Mouse (Mus musculus): ENCODE results near the gene Gys2. TPM values are rescaled to one million over a fixed set of nuclear protein-coding genes. Genes with fewer than 3 reads are reported as not detected.

The Gys2 gene
- polyA plus RNA-seq, 1 experiment from 2014 or later = not detected

DNA sequence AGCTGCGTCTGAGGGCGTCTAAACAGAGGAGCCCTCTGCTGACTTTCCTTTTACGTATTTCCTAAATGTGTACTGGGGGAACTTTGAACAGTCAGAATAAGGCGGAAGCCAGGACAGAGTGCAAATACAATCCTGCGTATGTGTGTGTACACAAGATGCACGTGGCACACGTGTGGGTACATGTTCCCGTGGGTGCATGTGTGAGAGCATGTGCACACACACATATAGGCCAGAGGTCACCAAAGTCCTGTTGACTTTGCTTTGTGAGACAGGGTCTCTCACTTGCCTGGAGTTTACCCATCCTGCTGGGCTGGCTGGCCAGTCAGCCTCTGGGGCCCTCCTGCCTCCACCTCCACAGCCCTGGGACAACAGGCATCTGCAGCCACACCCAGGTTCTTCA is 1.8 kb downstream of the Gys2 start:
- Histone ChIP-seq H3K4me3 (ENCODE audit: low read depth, low read length) (no peak overlapping the region), H3K36me3 (ENCODE audit: control insufficient read depth, insufficient read depth, low read length) (no peaks in the 10 kb centered on the region), H3K27me3 (ENCODE audit: control insufficient read depth, insufficient read depth, low read length) (no peaks in the 10 kb centered on the region), H3K4me2 (replicated peaks; ENCODE audit: low read depth, low read length) (no peak overlapping the region), H3K9me3 (ENCODE audit: control insufficient read depth, low read length) (no peaks in the 10 kb centered on the region), H3K9ac (ENCODE audit: low read depth, low read length) (no peak overlapping the region), H3K27ac (ENCODE audit: low read depth, low read length) (no peak overlapping the region), H3K4me1 (replicated peaks; ENCODE audit: control insufficient read depth, insufficient read depth, low read length) (no peaks in the 10 kb centered on the region)
- ATAC-seq (ENCODE audit: low FRiP score) = no peak
- no peak for DNase-seq (ENCODE audit: low spot score)
- WGBS = 85% methylated on average over 8 of the region's 8 CpGs

DNA sequence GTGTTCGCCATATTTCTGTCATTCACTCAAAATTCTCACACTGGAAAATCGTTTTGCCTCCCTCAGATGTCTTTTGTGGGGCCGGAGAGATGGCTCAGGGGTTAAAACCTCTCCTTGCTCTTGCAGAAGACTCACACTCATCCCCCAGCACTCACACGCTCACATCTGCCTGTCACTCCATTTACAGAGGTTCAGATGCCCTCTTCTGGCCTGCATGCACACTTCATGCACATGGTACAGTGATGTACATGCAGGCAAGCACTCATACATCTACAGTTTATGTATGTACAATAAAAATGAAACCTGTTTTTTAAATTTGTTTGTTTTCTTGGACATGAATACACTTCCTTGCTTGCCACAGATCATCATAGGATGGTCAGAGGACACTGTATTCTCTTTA is 3.3 kb downstream of the Gys2 start:
- Histone ChIP-seq H3K4me2 (replicated peaks; ENCODE audit: low read depth, low read length) (no peak overlapping the region), H3K4me3 (ENCODE audit: low read depth, low read length) (no peak overlapping the region), H3K4me1 (replicated peaks; ENCODE audit: control insufficient read depth, insufficient read depth, low read length) (no peaks in the 10 kb centered on the region), H3K36me3 (ENCODE audit: control insufficient read depth, insufficient read depth, low read length) (no peaks in the 10 kb centered on the region), H3K27me3 (ENCODE audit: control insufficient read depth, insufficient read depth, low read length) (no peaks in the 10 kb centered on the region), H3K9ac (ENCODE audit: low read depth, low read length) (no peak overlapping the region), H3K27ac (ENCODE audit: low read depth, low read length) (no peak overlapping the region), H3K9me3 (ENCODE audit: control insufficient read depth, low read length) (no peaks in the 10 kb centered on the region)
- DNase-seq (ENCODE audit: low spot score) (peak; percentile 17), ATAC-seq (ENCODE audit: low FRiP score) (peak; percentile 54)
- 70% methylated on average over 4 of the region's 4 CpGs for WGBS

DNA sequence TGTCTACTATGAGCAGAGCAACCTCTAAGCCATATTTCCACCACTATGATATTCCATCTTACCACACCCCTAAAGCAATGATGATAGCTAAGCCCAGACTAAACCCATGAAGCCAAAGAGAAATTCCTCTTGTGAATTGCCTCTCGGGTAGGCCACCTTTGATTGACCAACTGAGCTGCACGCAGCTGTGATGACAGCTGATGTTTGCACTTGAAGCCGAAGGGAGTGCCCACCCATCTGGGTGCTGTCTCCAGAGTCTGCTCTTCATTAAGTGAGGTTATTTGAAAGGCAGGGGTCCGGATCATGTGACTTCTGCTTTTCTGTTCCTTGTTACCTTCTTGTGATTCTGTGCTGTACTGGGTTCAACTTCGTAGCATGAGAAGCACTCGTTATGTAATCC is 10.7 kb downstream of the Gys2 start:
- 69% methylated on average over 6 of the region's 6 CpGs for WGBS
- H3K9ac ChIP-seq (ENCODE audit: low read depth, low read length) = no peak overlapping the region

DNA sequence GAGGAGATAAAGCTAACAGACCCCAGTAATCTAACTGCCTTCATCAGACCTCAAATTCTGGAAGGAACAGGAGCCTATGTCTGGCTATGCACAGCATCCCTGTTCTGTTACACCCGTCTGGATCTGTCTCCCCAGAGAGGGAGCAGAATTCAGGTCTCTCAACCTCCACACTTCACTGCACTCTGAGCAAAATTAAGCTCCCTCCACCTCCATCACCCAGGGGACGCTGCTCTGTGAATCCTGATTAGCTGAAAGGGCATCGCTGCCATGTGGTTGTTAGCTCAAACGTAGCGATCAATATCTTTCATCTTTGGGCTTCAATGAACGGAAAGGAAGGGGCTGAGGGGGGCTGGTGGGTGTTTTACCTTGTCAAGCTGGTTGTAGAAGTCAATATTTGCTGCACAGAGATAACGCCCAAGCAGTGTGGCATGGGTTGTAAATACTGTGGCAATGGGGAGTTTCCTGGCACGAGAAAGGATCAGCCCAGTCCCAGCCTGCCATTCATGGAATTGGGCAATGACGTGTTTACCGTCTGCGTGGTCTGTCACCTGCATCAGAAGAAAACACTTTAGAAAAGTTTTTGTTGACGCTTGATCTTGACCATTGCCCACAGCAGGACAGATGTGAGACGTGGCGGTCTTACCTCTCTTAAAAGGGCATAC is 13.8 kb downstream of the Gys2 start:
- H3K4me1 ChIP-seq (replicated peaks; ENCODE audit: control insufficient read depth, insufficient read depth, low read length) = 0 out of 2 replicates have a peak, but pooled peaks cover 5% of the 10 kb centered on the region
- no peak overlapping the region for H3K9ac ChIP-seq (ENCODE audit: low read depth, low read length)
- H3K4me2 ChIP-seq (replicated peaks; ENCODE audit: low read depth, low read length) = no peak overlapping the region
- ATAC-seq (ENCODE audit: low FRiP score) (peak; percentile 60), DNase-seq (ENCODE audit: low spot score) (peak; percentile 19)
- no peak overlapping the region for H3K4me3 ChIP-seq (ENCODE audit: low read depth, low read length)
- no peaks in the 10 kb centered on the region for H3K27me3 ChIP-seq (ENCODE audit: control insufficient read depth, insufficient read depth, low read length)
- 72% methylated on average over 14 of the region's 14 CpGs for WGBS
- H3K36me3 ChIP-seq (ENCODE audit: control insufficient read depth, insufficient read depth, low read length) = no peaks in the 10 kb centered on the region
- H3K9me3 ChIP-seq (ENCODE audit: control insufficient read depth, low read length) = no peaks in the 10 kb centered on the region
- no peak overlapping the region for H3K27ac ChIP-seq (ENCODE audit: low read depth, low read length)

More for the DNA sequence above, 10.7 kb downstream of the Gys2 start:
- H3K4me2 ChIP-seq (replicated peaks; ENCODE audit: low read depth, low read length) = no peak overlapping the region
- no peaks in the 10 kb centered on the region for H3K27me3 ChIP-seq (ENCODE audit: control insufficient read depth, insufficient read depth, low read length)
- no peaks in the 10 kb centered on the region for H3K36me3 ChIP-seq (ENCODE audit: control insufficient read depth, insufficient read depth, low read length)
- no peak overlapping the region for H3K4me3 ChIP-seq (ENCODE audit: low read depth, low read length)
- H3K9me3 ChIP-seq (ENCODE audit: control insufficient read depth, low read length) = no peaks in the 10 kb centered on the region
- no peak for DNase-seq (ENCODE audit: low spot score)
- H3K4me1 ChIP-seq (replicated peaks; ENCODE audit: control insufficient read depth, insufficient read depth, low read length) = 0 out of 2 replicates have a peak, but pooled peaks cover 5% of the 10 kb centered on the region
- H3K27ac ChIP-seq (ENCODE audit: low read depth, low read length) = no peak overlapping the region
- no peak for ATAC-seq (ENCODE audit: low FRiP score)

DNA sequence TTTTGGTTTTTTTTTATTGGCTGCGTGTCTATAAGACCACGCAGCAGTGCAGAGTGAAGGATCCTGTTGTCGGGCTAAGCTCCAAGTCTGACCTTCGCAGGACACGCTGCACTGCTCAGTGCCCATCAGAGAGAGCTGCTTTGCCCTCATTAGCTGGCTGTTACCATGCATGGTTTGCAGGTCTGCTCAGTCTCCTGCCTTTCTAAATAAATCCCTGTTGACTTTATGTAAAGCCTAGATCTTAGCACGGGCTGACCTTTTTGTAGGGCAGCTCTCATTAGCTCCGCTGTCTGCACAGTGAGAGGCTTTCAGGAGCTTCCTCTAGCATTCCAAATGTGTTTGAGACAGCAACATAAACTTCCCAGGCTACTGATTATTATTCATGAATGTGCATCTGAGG is 14.9 kb downstream of the Gys2 start:
- ATAC-seq (ENCODE audit: low FRiP score) (peak; percentile 65; the same call in 1 of the 2 replicates), DNase-seq (ENCODE audit: low spot score) (peak; percentile 9)
- H3K27me3 ChIP-seq (ENCODE audit: control insufficient read depth, insufficient read depth, low read length) = no peaks in the 10 kb centered on the region
- no peak overlapping the region for H3K9ac ChIP-seq (ENCODE audit: low read depth, low read length)
- no peaks in the 10 kb centered on the region for H3K9me3 ChIP-seq (ENCODE audit: control insufficient read depth, low read length)
- no peaks in the 10 kb centered on the region for H3K36me3 ChIP-seq (ENCODE audit: control insufficient read depth, insufficient read depth, low read length)
- no peak overlapping the region for H3K27ac ChIP-seq (ENCODE audit: low read depth, low read length)
- no peak overlapping the region for H3K4me3 ChIP-seq (ENCODE audit: low read depth, low read length)
- WGBS = 55% methylated on average over 7 of the region's 7 CpGs
- no peak overlapping the region for H3K4me2 ChIP-seq (replicated peaks; ENCODE audit: low read depth, low read length)
- H3K4me1 ChIP-seq (replicated peaks; ENCODE audit: control insufficient read depth, insufficient read depth, low read length) = 0 out of 2 replicates have a peak, but pooled peaks cover 5% of the 10 kb centered on the region

DNA sequence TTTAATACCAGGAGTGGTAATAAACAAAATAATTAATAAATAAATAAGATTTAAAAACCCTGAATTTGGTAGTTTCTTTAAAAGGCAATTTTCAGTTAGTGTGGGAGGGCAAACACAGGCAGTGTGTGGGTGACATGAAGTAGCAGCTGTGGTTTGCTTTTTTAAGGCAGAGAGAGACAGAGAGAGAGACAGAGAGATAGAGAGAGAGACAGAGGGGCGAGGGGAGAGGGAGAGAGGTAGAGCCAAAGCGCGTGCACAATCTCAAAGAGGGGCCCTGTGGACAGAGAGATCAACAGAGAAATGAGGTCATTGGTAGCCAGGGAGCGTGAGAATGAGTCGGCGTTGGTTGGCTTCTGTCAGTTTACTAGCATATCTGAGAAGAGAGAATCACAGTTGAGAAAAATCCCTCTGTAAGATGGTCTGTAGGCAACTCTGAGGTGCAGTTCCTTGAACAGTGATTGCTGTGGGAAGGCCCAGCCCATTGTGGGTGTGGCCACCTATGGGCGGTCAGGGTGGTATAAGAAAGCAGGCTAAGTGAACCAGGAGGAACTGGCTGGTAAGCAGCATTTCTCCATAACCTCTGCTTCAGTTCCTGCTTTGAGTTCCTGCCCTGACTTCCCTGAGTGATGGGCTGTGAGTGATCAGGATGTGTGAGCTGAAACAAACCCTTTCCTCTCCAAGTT is 17.5 kb downstream of the Gys2 start:
- Histone ChIP-seq H3K4me2 (replicated peaks; ENCODE audit: low read depth, low read length) (no peak overlapping the region), H3K36me3 (ENCODE audit: control insufficient read depth, insufficient read depth, low read length) (no peaks in the 10 kb centered on the region), H3K9me3 (ENCODE audit: control insufficient read depth, low read length) (no peaks in the 10 kb centered on the region), H3K27me3 (ENCODE audit: control insufficient read depth, insufficient read depth, low read length) (no peaks in the 10 kb centered on the region), H3K4me1 (replicated peaks; ENCODE audit: control insufficient read depth, insufficient read depth, low read length) (0 out of 2 replicates have a peak, but pooled peaks cover 5% of the 10 kb centered on the region), H3K9ac (ENCODE audit: low read depth, low read length) (no peak overlapping the region), H3K4me3 (ENCODE audit: low read depth, low read length) (no peak overlapping the region), H3K27ac (ENCODE audit: low read depth, low read length) (no peak overlapping the region)
- no peak for ATAC-seq (ENCODE audit: low FRiP score)
- no peak for DNase-seq (ENCODE audit: low spot score)
- WGBS = 73% methylated on average over 7 of the region's 7 CpGs

DNA sequence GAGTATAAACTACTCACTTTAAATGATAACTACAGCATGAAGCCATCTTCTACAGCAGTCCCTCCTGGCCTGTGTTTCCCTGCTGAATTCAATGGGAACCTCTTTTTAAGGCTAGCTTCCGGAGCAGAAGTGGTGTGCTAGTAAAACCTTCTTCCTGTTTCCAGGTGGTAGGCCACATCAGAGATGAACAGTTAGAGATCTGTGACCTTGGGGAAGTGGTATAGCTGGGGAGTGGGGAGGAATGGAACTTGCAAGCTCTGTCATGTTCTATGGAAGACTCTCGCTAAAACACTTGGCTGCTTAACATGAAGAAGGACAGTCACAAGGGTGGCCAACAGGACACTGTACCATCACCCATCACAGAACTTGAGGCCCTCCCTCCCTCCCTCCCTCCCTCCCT is 19.6 kb downstream of the Gys2 start:
- H3K4me2 ChIP-seq (replicated peaks; ENCODE audit: low read depth, low read length) = no peak overlapping the region
- ATAC-seq (ENCODE audit: low FRiP score) (no peak), DNase-seq (ENCODE audit: low spot score) (no peak)
- no peaks in the 10 kb centered on the region for H3K36me3 ChIP-seq (ENCODE audit: control insufficient read depth, insufficient read depth, low read length)
- no peak overlapping the region for H3K4me3 ChIP-seq (ENCODE audit: low read depth, low read length)
- H3K27ac ChIP-seq (ENCODE audit: low read depth, low read length) = no peak overlapping the region
- H3K27me3 ChIP-seq (ENCODE audit: control insufficient read depth, insufficient read depth, low read length) = no peaks in the 10 kb centered on the region
- 96% methylated on average over 2 of the region's 2 CpGs for WGBS
- H3K9me3 ChIP-seq (ENCODE audit: control insufficient read depth, low read length) = no peaks in the 10 kb centered on the region
- H3K9ac ChIP-seq (ENCODE audit: low read depth, low read length) = no peak overlapping the region
- 0 out of 2 replicates have a peak, but pooled peaks cover 3% of the 10 kb centered on the region for H3K4me1 ChIP-seq (replicated peaks; ENCODE audit: control insufficient read depth, insufficient read depth, low read length)

DNA sequence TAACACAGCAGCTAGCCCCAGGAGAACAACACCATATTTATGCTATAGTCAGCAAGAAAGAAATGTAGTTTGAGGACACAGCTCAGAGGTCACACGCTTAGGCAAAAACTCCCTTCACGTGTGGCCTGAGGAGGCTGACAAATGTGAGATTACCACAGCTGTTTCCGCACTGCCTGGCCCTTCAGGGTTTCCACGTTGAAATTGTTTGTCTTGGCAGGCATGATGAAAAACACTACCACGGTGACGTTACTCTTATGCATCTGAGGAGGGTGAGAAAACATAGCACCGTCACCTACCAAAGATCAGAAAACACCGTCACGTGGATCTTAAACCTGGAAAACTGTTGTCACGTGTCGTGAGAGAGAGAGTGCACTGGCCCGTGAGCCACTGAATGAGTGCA is 21.5 kb downstream of the Gys2 start:
- ATAC-seq (ENCODE audit: low FRiP score) (no peak), DNase-seq (ENCODE audit: low spot score) (no peak)
- WGBS = 84% methylated on average over 12 of the region's 12 CpGs
- Histone ChIP-seq H3K27me3 (ENCODE audit: control insufficient read depth, insufficient read depth, low read length) (no peaks in the 10 kb centered on the region), H3K4me3 (ENCODE audit: low read depth, low read length) (no peak overlapping the region), H3K27ac (ENCODE audit: low read depth, low read length) (no peak overlapping the region), H3K9ac (ENCODE audit: low read depth, low read length) (no peak overlapping the region), H3K4me2 (replicated peaks; ENCODE audit: low read depth, low read length) (no peak overlapping the region), H3K4me1 (replicated peaks; ENCODE audit: control insufficient read depth, insufficient read depth, low read length) (no peaks in the 10 kb centered on the region), H3K36me3 (ENCODE audit: control insufficient read depth, insufficient read depth, low read length) (no peaks in the 10 kb centered on the region), H3K9me3 (ENCODE audit: control insufficient read depth, low read length) (no peaks in the 10 kb centered on the region)

DNA sequence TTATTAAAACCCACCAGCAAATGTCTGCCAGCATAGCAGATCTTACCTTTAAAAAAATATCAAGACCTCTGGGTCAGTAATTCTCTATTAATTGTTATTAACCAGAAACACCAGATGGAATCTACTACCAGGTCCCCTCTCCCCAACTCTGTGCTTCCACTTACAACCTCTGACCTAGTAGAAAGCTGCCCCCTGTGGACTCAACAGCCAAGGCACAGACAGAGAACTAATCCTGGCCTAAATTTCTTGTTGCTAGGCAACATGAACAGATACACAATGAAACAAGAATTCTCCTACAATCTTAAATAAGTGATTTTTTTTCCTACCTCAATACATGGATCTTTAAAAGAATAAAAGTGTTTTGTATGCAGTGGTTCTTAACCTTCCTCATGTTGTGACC is 43.8 kb downstream of the Gys2 start:
- DNase-seq (ENCODE audit: low spot score) (no peak), ATAC-seq (ENCODE audit: low FRiP score) (no peak)
- Histone ChIP-seq H3K27me3 (ENCODE audit: control insufficient read depth, insufficient read depth, low read length) (no peaks in the 10 kb centered on the region), H3K36me3 (ENCODE audit: control insufficient read depth, insufficient read depth, low read length) (no peaks in the 10 kb centered on the region), H3K4me1 (replicated peaks; ENCODE audit: control insufficient read depth, insufficient read depth, low read length) (no peaks in the 10 kb centered on the region), H3K27ac (ENCODE audit: low read depth, low read length) (no peak overlapping the region), H3K4me3 (ENCODE audit: low read depth, low read length) (no peak overlapping the region), H3K9ac (ENCODE audit: low read depth, low read length) (no peak overlapping the region), H3K4me2 (replicated peaks; ENCODE audit: low read depth, low read length) (no peak overlapping the region), H3K9me3 (ENCODE audit: control insufficient read depth, low read length) (no peaks in the 10 kb centered on the region)
